Mouse (Mus musculus) neural tube, embryonic 11.5 days (tissue): ENCODE data around the gene Pja2. TPM values are rescaled to one million over a fixed set of nuclear protein-coding genes. Genes with fewer than 3 reads are reported as not detected.

Experiments
- ATAC-seq: fragments of 200-750 bp; cut with Nextera tagmentation; 2 replicates; pipeline ENCODE4 v1.8.0; 2017; ENCODE audit warnings: moderate number of reproducible peaks, mild to moderate bottlenecking, moderate TSS enrichment, moderate library complexity; ENCODE audit not compliant: insufficient read depth, low FRiP score, low TSS enrichment
- DNase-seq: peaks from one replicate; pipeline ENCODE4 v3.0.0-alpha.2; 2015; ENCODE audit warnings: low spot score
- H3K27ac ChIP-seq: fragments of 300-500 bp; sonication (generic); 2 replicates; pipeline ENCODE4 v1.5.1; 2014; ENCODE audit warnings: low read depth, mild to moderate bottlenecking, low read length
- H3K27me3 ChIP-seq: fragments of 300-500 bp; sonication (generic); 2 replicates; pipeline ENCODE4 v1.6.1; 2014; ENCODE audit warnings: mild to moderate bottlenecking, low read length, mixed read lengths; ENCODE audit not compliant: control insufficient read depth, insufficient read depth
- H3K36me3 ChIP-seq: fragments of 300-500 bp; sonication (generic); 2 replicates; pipeline ENCODE4 v1.6.1; 2014; ENCODE audit warnings: mild to moderate bottlenecking, low read length, moderate library complexity, mixed read lengths; ENCODE audit not compliant: control insufficient read depth, insufficient read depth
- H3K4me1 ChIP-seq: fragments of 300-500 bp; sonication (generic); 2 replicates; pipeline ENCODE4 v1.6.1; 2014; ENCODE audit warnings: low read length, mixed read lengths; ENCODE audit not compliant: control insufficient read depth, insufficient read depth
- H3K4me2 ChIP-seq: fragments of 300-500 bp; sonication (generic); 2 replicates; pipeline ENCODE4 v1.6.1; 2014; ENCODE audit warnings: low read depth, mild to moderate bottlenecking, moderate library complexity
- H3K4me3 ChIP-seq: fragments of 300-500 bp; sonication (generic); 2 replicates; pipeline ENCODE4 v1.5.1; 2014; ENCODE audit warnings: low read depth, low read length
- H3K9ac ChIP-seq: fragments of 300-500 bp; sonication (generic); 2 replicates; pipeline ENCODE4 v1.6.1; 2014; ENCODE audit warnings: mild to moderate bottlenecking, low read length
- H3K9me3 ChIP-seq: fragments of 300-500 bp; sonication (generic); 2 replicates; pipeline ENCODE4 v1.6.1; 2016; ENCODE audit warnings: low read length; ENCODE audit not compliant: control insufficient read depth
- WGBS: fragments of 180-500 bp; shearing (Covaris S2); extraction: QIAGEN DNeasy Blood & Tissue Kit; methylation state at CpG from one replicate; pipeline ENCODE4 v1.1.7; 2014; 5-methylcytosine and 5-hydroxymethylcytosine counted together
- polyA plus RNA-seq: library from polyadenylated mRNA; unstranded; fragments of >200 nt; fragmentation: Nextera tagmentation; extraction: Ambion mirVana; gene quantifications from 2 replicates; pipeline ENCODE4 v1.2.1, GENCODE M21; 2014

The Pja2 gene
- polyA plus RNA-seq, 1 experiment from 2014 or later: 105 TPM

DNA sequence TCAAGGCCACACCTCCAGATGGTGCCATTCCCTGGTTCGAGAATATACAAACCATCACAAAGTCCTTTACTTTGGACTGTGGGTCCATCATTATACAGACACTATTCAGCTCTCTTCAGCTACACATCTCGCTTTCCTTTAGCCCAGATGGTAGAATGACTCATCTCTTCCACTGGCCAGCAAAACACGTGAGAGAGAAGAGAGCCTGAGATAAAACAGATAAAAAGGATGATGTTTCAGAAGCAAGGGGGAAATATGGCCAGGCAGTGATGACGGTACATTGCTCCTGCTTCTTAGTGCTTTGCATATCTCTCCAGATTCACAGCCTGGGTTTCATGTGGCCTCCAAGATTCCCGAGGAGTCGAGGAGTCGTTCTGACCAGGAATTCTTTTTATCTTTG, 10.0 kb upstream of the Pja2 start:
- Histone ChIP-seq H3K4me3 (no peak overlapping the region), H3K36me3 (no peaks in the 10 kb centered on the region), H3K9ac (no peak overlapping the region), H3K9me3 (no peaks in the 10 kb centered on the region), H3K27ac (no peak overlapping the region), H3K4me2 (no peak overlapping the region), H3K4me1 (no peaks in the 10 kb centered on the region), H3K27me3 (no peaks in the 10 kb centered on the region)
- DNase-seq (no peak), ATAC-seq (no peak)
- WGBS: 85% methylated on average over 7 of the region's 7 CpGs

DNA sequence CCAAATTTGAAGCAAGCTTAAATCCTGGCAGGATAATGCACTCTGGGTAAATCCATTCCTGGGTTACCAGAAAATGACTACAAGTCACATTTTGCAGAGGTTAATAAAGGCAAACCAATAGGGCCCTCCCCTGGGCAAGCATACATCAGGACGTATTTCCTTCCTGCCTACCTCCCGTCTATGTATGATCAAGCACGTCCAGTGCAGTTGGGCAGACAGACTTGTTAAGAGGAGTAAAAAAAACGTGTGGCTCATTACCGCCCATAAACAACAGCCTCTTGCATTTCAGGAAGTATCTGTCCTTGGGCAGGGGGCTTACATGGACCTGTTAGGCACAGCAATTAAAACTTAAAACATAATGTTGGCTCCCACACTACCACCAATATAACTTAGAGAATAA, 8.0 kb upstream of the Pja2 start:
- no peaks in the 10 kb centered on the region for H3K36me3 ChIP-seq
- no peak overlapping the region for H3K4me2 ChIP-seq
- 63% methylated on average over 5 of the region's 5 CpGs for WGBS
- no peak overlapping the region for H3K4me3 ChIP-seq
- H3K4me1 ChIP-seq: no peaks in the 10 kb centered on the region
- no peak overlapping the region for H3K27ac ChIP-seq
- no peaks in the 10 kb centered on the region for H3K9me3 ChIP-seq
- H3K9ac ChIP-seq: no peak overlapping the region
- ATAC-seq (no peak), DNase-seq (no peak)
- no peaks in the 10 kb centered on the region for H3K27me3 ChIP-seq

DNA sequence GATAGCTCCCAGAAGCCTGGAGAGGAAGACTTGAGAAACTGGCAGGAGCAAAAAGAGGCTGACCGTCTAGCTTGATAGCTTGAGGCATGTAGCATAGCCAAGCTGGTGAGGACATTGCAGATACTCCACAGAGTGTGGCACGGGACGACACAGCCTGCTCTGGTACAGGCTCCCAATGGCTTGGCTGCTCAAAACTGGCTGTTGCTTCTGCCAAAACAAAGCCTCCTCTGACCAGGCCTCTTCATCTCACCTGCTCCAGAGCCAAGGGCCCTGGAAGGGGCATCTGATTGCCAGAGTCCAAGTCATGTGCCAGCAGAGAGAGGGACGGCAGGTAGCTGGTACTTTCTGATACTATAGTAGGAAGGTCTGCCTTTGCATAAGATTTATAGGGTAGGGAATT, 5.5 kb upstream of the Pja2 start:
- H3K9me3 ChIP-seq: no peaks in the 10 kb centered on the region
- no peaks in the 10 kb centered on the region for H3K27me3 ChIP-seq
- H3K36me3 ChIP-seq: no peaks in the 10 kb centered on the region
- no peak overlapping the region for H3K4me2 ChIP-seq
- no peak overlapping the region for H3K9ac ChIP-seq
- WGBS: 87% methylated on average over 4 of the region's 4 CpGs
- no peak for DNase-seq
- no peak overlapping the region for H3K27ac ChIP-seq
- H3K4me1 ChIP-seq: no peaks in the 10 kb centered on the region
- no peak overlapping the region for H3K4me3 ChIP-seq
- no peak for ATAC-seq

DNA sequence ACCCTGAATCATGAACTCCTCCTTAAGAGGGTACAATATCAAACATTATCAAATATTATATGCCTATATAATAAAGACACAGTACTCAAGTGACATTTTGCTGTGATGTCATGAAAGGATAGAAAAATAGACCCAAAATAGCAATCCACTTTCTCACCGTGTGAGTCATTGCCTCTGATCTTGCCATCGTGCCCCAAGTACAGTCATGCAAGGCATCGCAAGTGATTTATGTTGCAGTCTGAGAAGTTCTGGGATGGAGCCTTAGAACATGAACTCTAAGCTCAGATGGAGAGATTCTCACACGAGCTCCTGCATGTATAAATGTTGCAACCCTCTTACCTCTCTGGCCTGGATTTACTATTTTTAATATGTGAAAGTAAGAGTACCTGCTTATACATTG, 2.2 kb upstream of the Pja2 start:
- DNase-seq: no peak
- Histone ChIP-seq H3K4me1 (no peaks in the 10 kb centered on the region; the same call in 1 of the 2 replicates), H3K36me3 (no peaks in the 10 kb centered on the region), H3K27ac (no peak overlapping the region), H3K4me2 (no peak overlapping the region), H3K27me3 (no peaks in the 10 kb centered on the region), H3K9ac (no peak overlapping the region), H3K4me3 (no peak overlapping the region), H3K9me3 (no peaks in the 10 kb centered on the region)
- WGBS: 89% methylated on average over 4 of the region's 4 CpGs
- ATAC-seq: no peak

DNA sequence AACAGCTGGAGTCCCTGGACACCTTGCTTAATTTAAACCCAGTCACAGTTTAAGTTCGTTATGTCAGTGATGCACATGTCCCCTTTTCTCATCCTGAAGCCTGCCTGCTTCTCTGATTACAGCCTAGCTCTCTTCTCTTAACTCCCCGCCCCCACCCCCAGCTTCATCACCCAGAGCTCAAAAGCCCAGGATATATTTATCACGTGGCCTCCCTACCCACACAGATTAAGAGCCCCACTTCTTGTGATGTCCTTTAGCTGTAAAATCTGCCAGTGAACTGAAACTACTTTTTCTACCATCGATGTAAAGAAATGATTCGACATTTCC, 1.0 kb upstream of the Pja2 start:
- DNase-seq: no peak
- no peaks in the 10 kb centered on the region; the same call in 1 of the 2 replicates for H3K4me1 ChIP-seq
- WGBS: 25% methylated on average over 5 of the region's 5 CpGs

DNA sequence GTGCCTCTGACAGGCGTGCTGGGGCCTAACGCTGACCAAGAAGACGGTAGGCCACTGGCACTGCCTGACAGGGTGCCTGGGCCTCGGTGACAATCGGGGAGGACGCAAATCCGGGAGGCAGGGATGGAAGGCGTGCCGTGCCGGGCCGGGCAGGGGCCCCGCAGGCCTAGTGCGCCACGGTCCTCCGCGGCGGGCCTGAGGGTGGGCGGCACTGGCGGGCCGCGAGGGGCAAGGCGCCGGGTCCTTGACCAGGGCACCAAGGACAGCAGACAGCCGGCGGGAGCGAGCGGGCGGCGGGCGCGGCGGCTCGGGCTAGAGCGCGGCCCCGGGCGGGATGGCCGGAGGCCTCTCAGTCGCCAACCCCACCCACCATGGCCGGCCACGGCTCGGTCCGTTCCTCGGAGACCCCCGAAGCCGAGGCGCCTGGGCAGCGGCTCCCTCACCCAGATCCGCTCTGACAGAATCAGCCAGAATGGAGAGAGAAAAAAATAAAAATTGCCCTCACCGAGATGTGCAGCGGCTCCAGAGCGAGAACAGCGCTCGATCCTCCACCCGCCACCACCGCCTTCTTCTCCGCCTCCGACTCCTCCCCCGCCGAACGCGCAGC, 322 bp downstream of the Pja2 start:
- no peaks in the 10 kb centered on the region for H3K27me3 ChIP-seq
- no peaks in the 10 kb centered on the region for H3K9me3 ChIP-seq
- peak overlapping the region; percentile 46 for H3K4me2 ChIP-seq
- WGBS: under 1% methylated on average over 44 of the region's 62 CpGs
- no peaks in the 10 kb centered on the region for H3K36me3 ChIP-seq
- peak overlapping the region; percentile 96 for H3K27ac ChIP-seq
- no peaks in the 10 kb centered on the region; the same call in 1 of the 2 replicates for H3K4me1 ChIP-seq
- peak overlapping the region; percentile 92 for H3K9ac ChIP-seq
- H3K4me3 ChIP-seq: peak overlapping the region; percentile 96
- ATAC-seq: peak; percentile 67
- DNase-seq: no peak

More for the DNA sequence above, 1.0 kb upstream of the Pja2 start:
- no peak for ATAC-seq
- H3K9me3 ChIP-seq: no peaks in the 10 kb centered on the region
- peak overlapping the region; percentile 66; the same call in 1 of the 2 replicates for H3K27ac ChIP-seq
- H3K36me3 ChIP-seq: no peaks in the 10 kb centered on the region
- peak overlapping the region; percentile 55 for H3K9ac ChIP-seq
- H3K4me2 ChIP-seq: peak overlapping the region; percentile 66
- no peaks in the 10 kb centered on the region for H3K27me3 ChIP-seq
- H3K4me3 ChIP-seq: peak overlapping the region; percentile 37

DNA sequence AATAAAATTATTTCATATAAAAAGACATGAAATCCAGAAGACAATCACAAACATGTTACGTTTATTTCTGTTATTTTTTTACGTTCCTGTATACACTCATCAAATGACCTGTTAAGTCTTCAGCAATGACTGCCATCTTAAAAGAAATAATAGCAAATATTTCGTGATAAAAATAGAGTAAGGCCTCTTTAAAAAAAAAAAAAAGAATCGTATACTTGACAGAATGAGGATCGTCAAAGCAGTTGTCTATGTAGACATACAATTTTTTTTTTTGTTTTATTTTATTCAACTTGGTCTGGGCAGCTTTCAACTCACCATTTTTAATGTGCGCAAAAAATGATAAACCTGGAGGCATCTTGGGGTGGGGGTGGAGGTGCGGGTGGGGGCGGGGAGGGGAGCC, 831 bp downstream of the Pja2 start:
- H3K9ac ChIP-seq: peak overlapping the region; percentile 92
- H3K4me1 ChIP-seq: no peaks in the 10 kb centered on the region; the same call in 1 of the 2 replicates
- H3K4me3 ChIP-seq: peak overlapping the region; percentile 96
- no peaks in the 10 kb centered on the region for H3K9me3 ChIP-seq
- no peaks in the 10 kb centered on the region for H3K36me3 ChIP-seq
- H3K4me2 ChIP-seq: peak overlapping the region; percentile 46
- no peak for ATAC-seq
- no peak for DNase-seq
- WGBS: 27% methylated on average over 8 of the region's 8 CpGs
- H3K27me3 ChIP-seq: no peaks in the 10 kb centered on the region
- peak overlapping the region; percentile 96 for H3K27ac ChIP-seq

DNA sequence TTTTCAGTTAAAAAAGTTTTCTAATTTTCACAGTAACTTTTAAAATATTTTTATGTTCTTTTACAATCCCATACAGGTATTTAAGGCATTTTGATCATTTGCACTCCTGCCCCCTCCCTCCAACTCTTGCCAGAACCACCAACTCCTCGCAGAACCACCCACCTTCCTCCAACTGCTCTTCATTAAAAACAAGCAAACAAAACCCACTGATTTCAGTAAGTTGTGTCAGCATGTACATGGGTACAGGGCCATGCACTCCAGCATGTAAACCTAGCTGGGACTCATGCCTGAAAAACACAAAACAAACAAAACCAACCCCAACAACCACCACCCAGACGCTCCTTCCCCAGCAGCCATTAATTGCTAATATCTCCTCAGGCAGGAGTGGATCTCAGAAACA, 7.2 kb downstream of the Pja2 start:
- ATAC-seq: no peak
- H3K4me3 ChIP-seq: no peak overlapping the region
- WGBS: 82% methylated on average over 2 of the region's 2 CpGs

DNA sequence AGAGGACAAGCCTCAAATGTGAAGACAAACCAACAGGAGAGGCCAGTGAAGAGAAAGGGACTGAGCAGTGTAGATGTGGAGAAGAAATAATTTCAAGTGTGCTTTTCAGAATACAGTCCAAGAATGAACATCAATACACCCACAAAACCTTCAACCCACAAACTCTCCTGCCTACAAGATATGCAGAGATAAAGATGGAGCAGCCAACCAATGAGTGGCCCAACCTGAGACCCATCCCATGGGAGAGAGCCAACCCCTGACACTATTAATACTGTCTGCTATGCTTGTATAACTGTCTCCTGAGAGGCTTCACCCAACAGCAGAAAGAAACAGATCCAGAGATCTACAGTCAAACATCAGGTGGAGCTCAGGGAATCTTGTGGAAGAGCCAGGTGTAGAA, 16.3 kb downstream of the Pja2 start:
- Histone ChIP-seq H3K4me1 (no peaks in the 10 kb centered on the region), H3K4me3 (no peak overlapping the region), H3K9me3 (no peaks in the 10 kb centered on the region), H3K9ac (no peak overlapping the region), H3K4me2 (no peak overlapping the region), H3K27me3 (no peaks in the 10 kb centered on the region), H3K27ac (no peak overlapping the region), H3K36me3 (0 out of 2 replicates have a peak, but pooled peaks cover 3% of the 10 kb centered on the region)
- DNase-seq: no peak
- ATAC-seq: no peak

More for the DNA sequence above, 7.2 kb downstream of the Pja2 start:
- Histone ChIP-seq H3K9me3 (no peaks in the 10 kb centered on the region), H3K27me3 (no peaks in the 10 kb centered on the region), H3K4me1 (no peaks in the 10 kb centered on the region), H3K36me3 (no peaks in the 10 kb centered on the region), H3K4me2 (no peak overlapping the region), H3K9ac (no peak overlapping the region), H3K27ac (no peak overlapping the region)
- DNase-seq: no peak
